Mouse (Mus musculus) C2C12 (cell line): ENCODE data around the gene Hadh.

Experiments used
- CEBPB ChIP-seq: IDR thresholded peaks from one replicate; pipeline ENCODE4 v1.6.1; 2011; ENCODE audit warnings: low read depth, mild to moderate bottlenecking, control low read depth, moderate library complexity
- CTCF ChIP-seq: IDR thresholded peaks from one replicate; pipeline ENCODE4 v1.5.1; 2011; ENCODE audit not compliant: control insufficient read depth, insufficient read depth, insufficient read length
- FOSL1 ChIP-seq: IDR thresholded peaks from one replicate; pipeline ENCODE4 v1.8.0; 2011; ENCODE audit warnings: mild to moderate bottlenecking, low read length; ENCODE audit not compliant: poor library complexity, insufficient read depth, severe bottlenecking
- MAX ChIP-seq: IDR thresholded peaks from one replicate; pipeline ENCODE4 v1.6.1; 2011; ENCODE audit warnings: mild to moderate bottlenecking, control low read depth
- MYOG ChIP-seq: IDR thresholded peaks from one replicate; pipeline ENCODE4 v1.6.1; 2011; ENCODE audit not compliant: control insufficient read depth, insufficient read length; ENCODE audit errors: extremely low read depth
- USF1 ChIP-seq: IDR thresholded peaks from one replicate; pipeline ENCODE4 v1.6.1; 2011; ENCODE audit warnings: low read depth, mild to moderate bottlenecking, control low read depth, moderate library complexity

GRCm38 (mm10) chr3:131303320-131303714 lies 31.4 kb upstream of the Hadh start:
- no peak for TF ChIP-seq USF1
- TF ChIP-seq CTCF: no peak
- TF ChIP-seq FOSL1: no peak
- TF ChIP-seq MAX: no peak
- TF ChIP-seq MYOG: no peak
- no peak for TF ChIP-seq CEBPB
